Mouse (Mus musculus) heart, embryonic 15.5 days (tissue): ENCODE results near the gene Zfp644. TPM values are rescaled to one million over a fixed set of nuclear protein-coding genes. Genes with fewer than 3 reads are reported as not detected.

ENCODE experiments used
- polyA plus RNA-seq: library from polyadenylated mRNA; unstranded; fragments of >200 nt; fragmentation: Nextera tagmentation; extraction: Ambion mirVana; gene quantifications from 2 replicates; pipeline ENCODE4 v1.2.1, GENCODE M21; 2015

The Zfp644 gene
- polyA plus RNA-seq, 1 experiment from 2014 or later, result 46.4 TPM

Other genes with a start within 250 kb of the Zfp644 start
- gene Barhl2, start 239.1 kb downstream of the Zfp644 start, polyA plus RNA-seq, result not detected in 2 replicates
- gene Gm17304, start 88.2 kb downstream of the Zfp644 start, polyA plus RNA-seq, result not detected in 2 replicates
- 0.32 and 0.39 TPM in 2 replicates for gene Hfm1, start 229.0 kb upstream of the Zfp644 start, polyA plus RNA-seq